Mouse (Mus musculus) right cerebral cortex, adult 18-20 months (tissue): ENCODE measurements around the gene Sdf2l1.
A peak's percentile ranks its signal among the peaks of the same experiment; 100 is the strongest.

Experiments
- DNase-seq: peaks from one replicate; pipeline ENCODE4 v3.0.0; 2022; ENCODE audit warnings: mixed read lengths

Sdf2l1 gene

GRCm38 (mm10) chr16:17121569-17121968, 10.6 kb downstream of the Sdf2l1 start:
- DNase-seq: no peak

GRCm38 (mm10) chr16:17117309-17117799, 14.8 kb downstream of the Sdf2l1 start:
- no peak for DNase-seq

- peak; percentile 83 for DNase-seq
These were observed 21.1 kb downstream of the Sdf2l1 start, which contains the start of gene Ppil2 for GRCm38 (mm10) chr16:17110771-17111743. TSS of gene Ppil2 (minus strand) at chr16:17111257.

- no peak for DNase-seq
These were observed 27.6 kb downstream of the Sdf2l1 start for GRCm38 (mm10) chr16:17104600-17104999.

- DNase-seq: no peak
These were observed 29.5 kb downstream of the Sdf2l1 start for GRCm38 (mm10) chr16:17102630-17103220.

- no peak for DNase-seq
These were observed 35.2 kb downstream of the Sdf2l1 start for GRCm38 (mm10) chr16:17096938-17097337.

GRCm38 (mm10) chr16:17088346-17088745, 43.8 kb downstream of the Sdf2l1 start:
- DNase-seq: no peak

GRCm38 (mm10) chr16:17086669-17087193, 45.5 kb downstream of the Sdf2l1 start:
- DNase-seq: peak; percentile 67

GRCm38 (mm10) chr16:17086241-17086640, 45.9 kb downstream of the Sdf2l1 start:
- DNase-seq: no peak

GRCm38 (mm10) chr16:17085636-17086035, 46.5 kb downstream of the Sdf2l1 start:
- no peak for DNase-seq

GRCm38 (mm10) chr16:17082121-17082792, 49.9 kb downstream of the Sdf2l1 start:
- no peak for DNase-seq
